Mouse (Mus musculus): ENCODE data around the gene Nsfl1c. TPM values are rescaled to one million over a fixed set of nuclear protein-coding genes. Genes with fewer than 3 reads are reported as not detected.
"Not testable (repeated sequence)": the region's sequence is repeated elsewhere in the genome, so short reads cannot be mapped to it uniquely, and the experiment has no call there.

The Nsfl1c gene
- 163 and 176 TPM in 2 replicates for polyA plus RNA-seq (2015; fragmentation: Nextera tagmentation; extraction: Ambion mirVana)

GRCm38 (mm10) chr2:151494035-151494803 lies at the start of gene Nsfl1c:
Nsfl1c (plus strand) TSS chr2:151494182.
- peak; percentile 100 for ATAC-seq
- WGBS, result under 1% methylated on average over 73 of the region's 73 CpGs

GRCm38 (mm10) chr2:151476053-151476452 lies 17.9 kb upstream of the Nsfl1c start, which contains the start of gene 4921509C19Rik:
4921509C19Rik (minus strand) TSS chr2:151476153.
- WGBS, result 87% methylated on average over 4 of the region's 5 CpGs
- H3K36me3 ChIP-seq (ENCODE audit: control insufficient read depth, insufficient read depth, low read length); H3K9ac ChIP-seq (ENCODE audit: low read depth, low read length); ATAC-seq; H3K27ac ChIP-seq (ENCODE audit: low read length); H3K9me3 ChIP-seq (ENCODE audit: control insufficient read depth, low read length); H3K4me3 ChIP-seq (ENCODE audit: low read length); H3K4me1 ChIP-seq (ENCODE audit: control insufficient read depth, insufficient read depth, low read length); H3K4me2 ChIP-seq (ENCODE audit: low read depth, low read length); H3K27me3 ChIP-seq (replicated peaks; ENCODE audit: control insufficient read depth, insufficient read depth, low read length): not testable (repeated sequence)

More at GRCm38 (mm10) chr2:151494035-151494803, at the start of gene Nsfl1c:
- H3K9me3 ChIP-seq (ENCODE audit: control insufficient read depth, low read length), result no peaks in the 10 kb centered on the region
- H3K9ac ChIP-seq (ENCODE audit: low read depth, low read length), result peak within 1 kb of the TSS; percentile 95
- no peaks in the 10 kb centered on the region for H3K27me3 ChIP-seq (replicated peaks; ENCODE audit: control insufficient read depth, insufficient read depth, low read length)
- H3K4me2 ChIP-seq (ENCODE audit: low read depth, low read length), result peak within 1 kb of the TSS; percentile 77
- H3K4me1 ChIP-seq (ENCODE audit: control insufficient read depth, insufficient read depth, low read length), result 0 out of 2 replicates have a peak, but pooled peaks cover 2% of the 10 kb centered on the region
- H3K36me3 ChIP-seq (ENCODE audit: control insufficient read depth, insufficient read depth, low read length), result peaks cover 3% of the 10 kb centered on the region; the same call in 1 of the 2 replicates
- H3K4me3 ChIP-seq (ENCODE audit: low read length), result peak within 1 kb of the TSS; percentile 97
- H3K27ac ChIP-seq (ENCODE audit: low read length), result peak within 1 kb of the TSS; percentile 23; the same call in 1 of the 2 replicates

GRCm38 (mm10) chr2:151486496-151486895 lies 7.5 kb upstream of the Nsfl1c start:
- no peak overlapping the region for H3K9ac ChIP-seq (ENCODE audit: low read depth, low read length)
- H3K27ac ChIP-seq (ENCODE audit: low read length), result no peak overlapping the region
- H3K4me3 ChIP-seq (ENCODE audit: low read length), result no peak overlapping the region
- no peaks in the 10 kb centered on the region for H3K27me3 ChIP-seq (replicated peaks; ENCODE audit: control insufficient read depth, insufficient read depth, low read length)
- H3K4me1 ChIP-seq (ENCODE audit: control insufficient read depth, insufficient read depth, low read length), result no peaks in the 10 kb centered on the region
- H3K36me3 ChIP-seq (ENCODE audit: control insufficient read depth, insufficient read depth, low read length), result no peaks in the 10 kb centered on the region
- ATAC-seq, result no peak
- H3K9me3 ChIP-seq (ENCODE audit: control insufficient read depth, low read length), result no peaks in the 10 kb centered on the region
- no peak overlapping the region for H3K4me2 ChIP-seq (ENCODE audit: low read depth, low read length)

- Histone ChIP-seq H3K9ac (ENCODE audit: low read depth, low read length) (no peak overlapping the region), H3K27ac (ENCODE audit: low read length) (no peak overlapping the region), H3K36me3 (ENCODE audit: control insufficient read depth, insufficient read depth, low read length) (peaks cover 6% of the 10 kb centered on the region; the same call in 1 of the 2 replicates), H3K4me1 (ENCODE audit: control insufficient read depth, insufficient read depth, low read length) (0 out of 2 replicates have a peak, but pooled peaks cover 2% of the 10 kb centered on the region), H3K27me3 (replicated peaks; ENCODE audit: control insufficient read depth, insufficient read depth, low read length) (no peaks in the 10 kb centered on the region), H3K4me2 (ENCODE audit: low read depth, low read length) (no peak overlapping the region), H3K9me3 (ENCODE audit: control insufficient read depth, low read length) (no peaks in the 10 kb centered on the region), H3K4me3 (ENCODE audit: low read length) (no peak overlapping the region)
- 65% methylated on average over 3 of the region's 3 CpGs for WGBS
- no peak for ATAC-seq
These were observed 4.4 kb downstream of the Nsfl1c start for GRCm38 (mm10) chr2:151498358-151498757.

GRCm38 (mm10) chr2:151500442-151501007 lies 6.5 kb downstream of the Nsfl1c start:
- no peaks in the 10 kb centered on the region for H3K27me3 ChIP-seq (replicated peaks; ENCODE audit: control insufficient read depth, insufficient read depth, low read length)
- H3K9ac ChIP-seq (ENCODE audit: low read depth, low read length), result no peak overlapping the region
- no peaks in the 10 kb centered on the region for H3K9me3 ChIP-seq (ENCODE audit: control insufficient read depth, low read length)
- H3K4me2 ChIP-seq (ENCODE audit: low read depth, low read length), result no peak overlapping the region
- H3K36me3 ChIP-seq (ENCODE audit: control insufficient read depth, insufficient read depth, low read length), result peaks cover 12% of the 10 kb centered on the region
- WGBS, result 90% methylated on average over 6 of the region's 6 CpGs
- H3K4me3 ChIP-seq (ENCODE audit: low read length), result no peak overlapping the region
- H3K27ac ChIP-seq (ENCODE audit: low read length), result no peak overlapping the region
- no peaks in the 10 kb centered on the region for H3K4me1 ChIP-seq (ENCODE audit: control insufficient read depth, insufficient read depth, low read length)
- no peak for ATAC-seq

GRCm38 (mm10) chr2:151504226-151504625 lies 10.2 kb downstream of the Nsfl1c start:
- Histone ChIP-seq H3K27ac (ENCODE audit: low read length) (no peak overlapping the region), H3K4me2 (ENCODE audit: low read depth, low read length) (no peak overlapping the region), H3K36me3 (ENCODE audit: control insufficient read depth, insufficient read depth, low read length) (peaks cover 13% of the 10 kb centered on the region), H3K27me3 (replicated peaks; ENCODE audit: control insufficient read depth, insufficient read depth, low read length) (no peaks in the 10 kb centered on the region), H3K4me3 (ENCODE audit: low read length) (no peak overlapping the region), H3K9ac (ENCODE audit: low read depth, low read length) (no peak overlapping the region), H3K9me3 (ENCODE audit: control insufficient read depth, low read length) (no peaks in the 10 kb centered on the region), H3K4me1 (ENCODE audit: control insufficient read depth, insufficient read depth, low read length) (no peaks in the 10 kb centered on the region)
- no peak for ATAC-seq
- 89% methylated on average over 4 of the region's 4 CpGs for WGBS

GRCm38 (mm10) chr2:151512199-151512598 lies 18.2 kb downstream of the Nsfl1c start:
- Histone ChIP-seq H3K4me2 (ENCODE audit: low read depth, low read length) (no peak overlapping the region), H3K27me3 (replicated peaks; ENCODE audit: control insufficient read depth, insufficient read depth, low read length) (no peaks in the 10 kb centered on the region), H3K4me3 (ENCODE audit: low read length) (no peak overlapping the region), H3K27ac (ENCODE audit: low read length) (no peak overlapping the region), H3K4me1 (ENCODE audit: control insufficient read depth, insufficient read depth, low read length) (no peaks in the 10 kb centered on the region), H3K9me3 (ENCODE audit: control insufficient read depth, low read length) (no peaks in the 10 kb centered on the region), H3K9ac (ENCODE audit: low read depth, low read length) (no peak overlapping the region), H3K36me3 (ENCODE audit: control insufficient read depth, insufficient read depth, low read length) (peaks cover 15% of the 10 kb centered on the region; the same call in 1 of the 2 replicates)
- no peak for ATAC-seq

GRCm38 (mm10) chr2:151513525-151514285 lies 19.7 kb downstream of the Nsfl1c start:
- H3K36me3 ChIP-seq (ENCODE audit: control insufficient read depth, insufficient read depth, low read length), result peaks cover 15% of the 10 kb centered on the region; the same call in 1 of the 2 replicates
- H3K9me3 ChIP-seq (ENCODE audit: control insufficient read depth, low read length), result no peaks in the 10 kb centered on the region
- no peak for ATAC-seq
- H3K27ac ChIP-seq (ENCODE audit: low read length), result no peak overlapping the region
- no peaks in the 10 kb centered on the region for H3K4me1 ChIP-seq (ENCODE audit: control insufficient read depth, insufficient read depth, low read length)
- H3K4me3 ChIP-seq (ENCODE audit: low read length), result no peak overlapping the region
- 86% methylated on average over 3 of the region's 3 CpGs for WGBS
- no peak overlapping the region for H3K9ac ChIP-seq (ENCODE audit: low read depth, low read length)
- no peaks in the 10 kb centered on the region for H3K27me3 ChIP-seq (replicated peaks; ENCODE audit: control insufficient read depth, insufficient read depth, low read length)
- H3K4me2 ChIP-seq (ENCODE audit: low read depth, low read length), result no peak overlapping the region

- Histone ChIP-seq H3K4me2 (ENCODE audit: low read depth, low read length) (no peak overlapping the region), H3K9me3 (ENCODE audit: control insufficient read depth, low read length) (no peaks in the 10 kb centered on the region), H3K9ac (ENCODE audit: low read depth, low read length) (no peak overlapping the region), H3K27me3 (replicated peaks; ENCODE audit: control insufficient read depth, insufficient read depth, low read length) (no peaks in the 10 kb centered on the region), H3K4me3 (ENCODE audit: low read length) (no peak overlapping the region), H3K27ac (ENCODE audit: low read length) (no peak overlapping the region), H3K36me3 (ENCODE audit: control insufficient read depth, insufficient read depth, low read length) (no peaks in the 10 kb centered on the region), H3K4me1 (ENCODE audit: control insufficient read depth, insufficient read depth, low read length) (no peaks in the 10 kb centered on the region)
- 82% methylated on average over 2 of the region's 2 CpGs for WGBS
- no peak for ATAC-seq
These were observed 25.0 kb downstream of the Nsfl1c start for GRCm38 (mm10) chr2:151519000-151519399.

All from intestine, embryonic 16.5 days (tissue).